Mouse (Mus musculus): Measurements from ENCODE around the gene Afmid.
"Not testable (repeated sequence)": the region's sequence is repeated elsewhere in the genome, so short reads cannot be mapped to it uniquely, and the experiment has no call there.

Gene Afmid

GRCm38 (mm10) chr11:117794035-117794551, 31.6 kb upstream of the Afmid start:
- DNase-seq (ENCODE audit: low spot score) = no peak

GRCm38 (mm10) chr11:117796954-117797353, 28.8 kb upstream of the Afmid start:
- no peak for DNase-seq (ENCODE audit: low spot score)

- no peak for DNase-seq (ENCODE audit: low spot score)
Measured at GRCm38 (mm10) chr11:117797511-117798159, 28.1 kb upstream of the Afmid start, which contains the start of gene 6030468B19Rik. Gene 6030468B19Rik (plus strand): TSS chr11:117797660.

GRCm38 (mm10) chr11:117798160-117798541, 27.6 kb upstream of the Afmid start:
- no peak for DNase-seq (ENCODE audit: low spot score)

GRCm38 (mm10) chr11:117799174-117799573, 26.6 kb upstream of the Afmid start:
- no peak for DNase-seq (ENCODE audit: low spot score)

- DNase-seq (ENCODE audit: low spot score) = no peak
Measured at GRCm38 (mm10) chr11:117800038-117800437, 25.7 kb upstream of the Afmid start.

- DNase-seq (ENCODE audit: low spot score) = no peak
Measured at GRCm38 (mm10) chr11:117801650-117802049, 24.1 kb upstream of the Afmid start.

GRCm38 (mm10) chr11:117803166-117803688, 22.5 kb upstream of the Afmid start:
- DNase-seq (ENCODE audit: low spot score) = no peak

- DNase-seq (ENCODE audit: low spot score) = no peak
Measured at GRCm38 (mm10) chr11:117806781-117807180, 18.9 kb upstream of the Afmid start.

GRCm38 (mm10) chr11:117809407-117810311, 16.1 kb upstream of the Afmid start, which contains the start of the genes Gm20708 and Syngr2:
Gene Gm20708 (plus strand): TSS chr11:117809668.
Gene Syngr2 (plus strand): TSS chr11:117809668.
- DNase-seq (ENCODE audit: low spot score) = peak; percentile 85

GRCm38 (mm10) chr11:117810401-117811046, 15.2 kb upstream of the Afmid start:
- DNase-seq (ENCODE audit: low spot score) = peak; percentile 95

GRCm38 (mm10) chr11:117813867-117814266, 11.9 kb upstream of the Afmid start:
- DNase-seq (ENCODE audit: low spot score) = no peak

GRCm38 (mm10) chr11:117814704-117815366, 10.9 kb upstream of the Afmid start:
- no peak for DNase-seq (ENCODE audit: low spot score)

GRCm38 (mm10) chr11:117815850-117816249, 9.9 kb upstream of the Afmid start:
- not testable (repeated sequence) for DNase-seq (ENCODE audit: low spot score)

GRCm38 (mm10) chr11:117816389-117816996, 9.2 kb upstream of the Afmid start:
- DNase-seq (ENCODE audit: low spot score) = no peak

GRCm38 (mm10) chr11:117819095-117819494, 6.6 kb upstream of the Afmid start:
- DNase-seq (ENCODE audit: low spot score) = no peak

GRCm38 (mm10) chr11:117820173-117820572, 5.6 kb upstream of the Afmid start:
- DNase-seq (ENCODE audit: low spot score) = no peak

- no peak for DNase-seq (ENCODE audit: low spot score)
Measured at GRCm38 (mm10) chr11:117821868-117822267, 3.9 kb upstream of the Afmid start.

- peak; percentile 67 for DNase-seq (ENCODE audit: low spot score)
Measured at GRCm38 (mm10) chr11:117822728-117823241, 2.9 kb upstream of the Afmid start.

GRCm38 (mm10) chr11:117823411-117823810, 2.3 kb upstream of the Afmid start:
- no peak for DNase-seq (ENCODE audit: low spot score)

All from testis, postnatal 10 days (tissue).